Comparison of ENCODE assay signal across 8 mouse cellular contexts in the genomic region with DNA sequence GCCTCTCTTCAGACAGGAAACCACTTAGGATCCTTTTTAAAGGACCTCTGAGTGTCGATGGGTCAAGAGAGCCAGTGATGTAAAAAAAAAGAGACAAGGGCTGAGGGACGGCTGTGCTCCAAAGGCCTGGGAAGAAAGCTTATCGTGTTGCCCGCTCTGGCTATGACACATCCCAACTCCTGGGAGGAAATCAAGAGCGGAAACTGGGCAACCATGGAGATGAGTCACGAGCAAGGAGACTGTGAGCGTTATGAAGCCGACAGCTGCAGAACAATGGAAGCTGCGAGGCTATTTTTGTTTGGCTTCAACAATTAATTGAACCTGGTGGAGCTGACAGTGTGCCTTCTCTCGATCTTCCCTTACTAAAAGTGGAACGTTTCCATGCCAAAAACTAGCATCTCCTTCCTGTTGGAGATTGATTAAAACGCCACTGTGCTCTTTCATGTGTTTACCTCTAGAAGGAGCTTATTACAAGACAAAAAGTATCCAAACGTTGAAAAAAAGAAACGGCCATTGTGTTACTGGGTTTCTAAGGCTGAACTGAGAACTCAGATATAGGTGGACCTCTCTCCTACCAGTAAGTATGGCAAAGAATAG.
DNase-seq lines count a peak whose midpoint lies in the region; TF ChIP-seq lines count a peak whose summit lies in the region.
"Had no signal": no experiment of that assay in that cellular context is flagged by ENCODE, and none has a peak within 500 bp of the region (broad histone marks: within the 10 kb centered on the region; RNA-seq: fewer than 3 reads in every experiment).

No protein-coding gene starts in this region.

- no peaks in the 10 kb centered on the region for H3K36me3 ChIP-seq in CH12.LX (replicated peaks in 1 of 2; ENCODE audit: control insufficient read depth in 1 of 2, insufficient read depth in 1 of 2, low read length in 1 of 2)
- H3K36me3 ChIP-seq: embryonic facial prominence, embryonic 12.5 days had no signal

- H3K27me3 ChIP-seq in CH12.LX (replicated peaks) = no peaks in the 10 kb centered on the region
- H3K27me3 ChIP-seq: embryonic facial prominence, embryonic 12.5 days had no signal

- no peak for TF ChIP-seq POLR2A in CH12.LX (IDR thresholded peaks at IDR 0.05; ENCODE audit: low read depth, low read length)

- no peaks in the 10 kb centered on the region; a peak in 1 of 4 replicates for H3K4me1 ChIP-seq in CH12.LX (ENCODE audit: control insufficient read depth in 1 of 2, insufficient read depth in 2 of 2)
- H3K4me1 ChIP-seq: embryonic facial prominence, embryonic 12.5 days had no signal

- no peaks in the 10 kb centered on the region for H3K79me2 ChIP-seq in CH12.LX (replicated peaks; ENCODE audit: control insufficient read depth, extremely low read depth, insufficient read depth, poor library complexity, severe bottlenecking)

- TF ChIP-seq CTCF in CH12.LX (conservative IDR thresholded peaks at IDR 0.05 in 1 of 2, IDR thresholded peaks at IDR 0.05 in 1 of 2; ENCODE audit: low read depth in 2 of 2, low read length in 2 of 2) = no peak

- TF ChIP-seq RAD21 in CH12.LX (IDR thresholded peaks at IDR 0.05; ENCODE audit: low read depth, low read length) = no peak

- no peak overlapping the region for H3K4me3 ChIP-seq in CH12.LX (replicated peaks in 1 of 3; ENCODE audit: low read depth in 2 of 3, low read length in 2 of 3, poor library complexity in 1 of 3)
- H3K4me3 ChIP-seq: embryonic facial prominence, embryonic 12.5 days had no signal

- DNase-seq in CH12.LX (ENCODE audit: extremely low read depth) = no peak
- peak; percentile 5 for DNase-seq in R1 (ENCODE audit: low read depth, low spot score)
- peak; percentile 30 for DNase-seq in embryo, embryonic 11 days
- peak; percentile 64 for DNase-seq in heart, postnatal 25 days (ENCODE audit: low spot score)
- peak; percentile 26 to 40 for DNase-seq in left cerebral cortex, postnatal 36 days (ENCODE audit: low spot score in 2 of 2)
- peak; percentile 6 for DNase-seq in right cerebral cortex, postnatal 14 days
- DNase-seq in c-Kit-positive CD71-positive TER-119-positive erythroid progenitor cells, embryonic 14.5 days (ENCODE audit: low spot score) = no peak

- no peaks in the 10 kb centered on the region for H3K9me3 ChIP-seq in CH12.LX (replicated peaks; ENCODE audit: low read length)
- H3K9me3 ChIP-seq: embryonic facial prominence, embryonic 12.5 days had no signal

- in situ Hi-C loops in CH12.LX (cut with MboI; ENCODE audit: low pct_ligation_motif_present, low pct_unique_long_range_greater_than_20kb, low sequenced_read_pairs) = no loop called here

- peak overlapping the region; percentile 11; the same call in 1 of the 2 replicates for H3K4me2 ChIP-seq in CH12.LX (ENCODE audit: insufficient read depth, low read depth, poor library complexity, severe bottlenecking)
- H3K4me2 ChIP-seq: embryonic facial prominence, embryonic 12.5 days had no signal

- H3K27ac ChIP-seq in CH12.LX (ENCODE audit: insufficient read depth, low read depth) = no peak overlapping the region
- H3K27ac ChIP-seq: embryonic facial prominence, embryonic 12.5 days had no signal

- no peak for TF ChIP-seq EP300 in CH12.LX (IDR thresholded peaks at IDR 0.05; ENCODE audit: low read length)

- dilution Hi-C loops in CH12.LX (cut with MboI; ENCODE audit: extremely low pct_ligation_motif_present, extremely low pct_unique_long_range_greater_than_20kb, low sequenced_read_pairs) = no loop called here

- no peak overlapping the region for H3K9ac ChIP-seq in CH12.LX (ENCODE audit: insufficient read depth, low read depth)
- H3K9ac ChIP-seq: embryonic facial prominence, embryonic 12.5 days had no signal

- intact Hi-C loops in heart, postnatal 25 days (cut with DNase I) = loop anchor here (10.0 kb wide), 1 partner anchor 94 kb away; no protein-coding TSS in a partner anchor
- intact Hi-C loops in left cerebral cortex, postnatal 36 days (cut with DNase I) = no loop called here

TF ChIP-seq in CH12.LX, 34 proteins besides CTCF, POLR2A, EP300 and RAD21:
- no peak for TF ChIP-seq CHD2 (IDR thresholded peaks at IDR 0.05; ENCODE audit: low read length)
- TF ChIP-seq GABPA (IDR thresholded peaks at IDR 0.05; ENCODE audit: insufficient replicate concordance, low read depth, low read length) = no peak
- TF ChIP-seq JUN (IDR thresholded peaks at IDR 0.05; ENCODE audit: insufficient read depth, low read depth, low read length) = no peak
- no peak for TF ChIP-seq TCF12 (IDR thresholded peaks at IDR 0.05; ENCODE audit: low read depth, low read length)
- TF ChIP-seq USF2 (conservative IDR thresholded peaks at IDR 0.05; ENCODE audit: low read depth, low read length) = no peak
- no peak for TF ChIP-seq MAZ (IDR thresholded peaks at IDR 0.05; ENCODE audit: low read depth, low read length)
- TF ChIP-seq TBP (conservative IDR thresholded peaks at IDR 0.05; ENCODE audit: low read depth, low read length) = no peak
- TF ChIP-seq MAX (IDR thresholded peaks at IDR 0.05; ENCODE audit: low read length) = no peak
- TF ChIP-seq ZNF384 (IDR thresholded peaks at IDR 0.05; ENCODE audit: low read depth, low read length) = no peak
- no peak for TF ChIP-seq JUND (conservative IDR thresholded peaks at IDR 0.05; ENCODE audit: low read depth, low read length)

Comparison
In these comparisons a context has a peak if more than half of its experiments do, and no peak if none do; other contexts are left out.
1. DNase-seq: peak in R1 (single experiment), embryo, embryonic 11 days (single experiment), heart, postnatal 25 days (single experiment), left cerebral cortex, postnatal 36 days (2 of 2) and right cerebral cortex, postnatal 14 days (single experiment); none in CH12.LX (single experiment) and c-Kit-positive CD71-positive TER-119-positive erythroid progenitor cells, embryonic 14.5 days (single experiment).